14 mouse cellular contexts compared by ENCODE assay signal in the genomic region with DNA sequence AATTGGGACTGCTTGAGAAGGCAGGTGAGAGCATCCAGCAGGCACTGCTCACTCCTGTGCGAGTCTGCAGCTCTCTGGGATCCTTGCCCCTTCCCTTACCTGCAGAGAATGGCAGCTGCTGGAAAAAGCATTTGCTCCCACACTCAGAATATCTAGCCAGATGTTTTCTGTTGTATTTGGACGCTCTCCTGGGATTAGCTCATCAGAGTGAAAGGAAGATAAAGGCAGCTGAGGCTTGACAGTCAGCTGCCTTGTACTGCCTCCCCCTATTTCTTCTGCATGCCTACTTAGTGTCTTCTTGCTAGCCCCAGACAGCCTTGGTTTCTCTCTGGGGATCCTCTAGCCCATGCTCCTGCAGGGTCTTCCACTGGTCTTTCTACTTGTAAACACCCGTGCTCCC. TPM values are rescaled to one million over a fixed set of nuclear protein-coding genes. Genes with fewer than 3 reads are reported as not detected.
DNase-seq lines count a peak whose midpoint lies in the region; ATAC-seq and TF ChIP-seq lines count a peak whose summit lies in the region.
"Had no signal": no experiment of that assay in that cellular context is flagged by ENCODE, and none has a peak within 500 bp of the region (broad histone marks: within the 10 kb centered on the region; RNA-seq: fewer than 3 reads in every experiment).

No protein-coding gene starts in this region.

- peaks cover 28% of the 10 kb centered on the region for H3K4me1 ChIP-seq in midbrain, embryonic 14.5 days (ENCODE audit: control insufficient read depth, insufficient read depth, low read length)
- peaks cover 3% of the 10 kb centered on the region; the same call in 1 of the 2 replicates for H3K4me1 ChIP-seq in midbrain, postnatal 0 days (ENCODE audit: insufficient read depth, low read length)

- no peak overlapping the region for H3K4me2 ChIP-seq in midbrain, embryonic 14.5 days (ENCODE audit: low read length)
- no peak overlapping the region for H3K4me2 ChIP-seq in midbrain, postnatal 0 days (ENCODE audit: low read depth, low read length, poor library complexity, severe bottlenecking)

- H3K27me3 ChIP-seq in midbrain, embryonic 14.5 days (ENCODE audit: control insufficient read depth, insufficient read depth, low read length): no peaks in the 10 kb centered on the region
- no peaks in the 10 kb centered on the region for H3K27me3 ChIP-seq in midbrain, postnatal 0 days (ENCODE audit: insufficient read depth, low read length)
- H3K27me3 ChIP-seq: CH12.LX had no signal

- 58% methylated on average over 3 of the region's 3 CpGs for WGBS in midbrain, embryonic 14.5 days
- 51% methylated on average over 3 of the region's 3 CpGs for WGBS in midbrain, postnatal 0 days

- H3K27ac ChIP-seq in midbrain, embryonic 14.5 days (replicated peaks; ENCODE audit: low read depth, low read length): no peak overlapping the region
- no peak overlapping the region for H3K27ac ChIP-seq in midbrain, postnatal 0 days (ENCODE audit: low read depth, low read length)
- no peak overlapping the region for H3K27ac ChIP-seq in left cerebral cortex, adult 2 months
- H3K27ac ChIP-seq: kidney, postnatal 0 days; macrophage had no signal

- no peak for ATAC-seq in midbrain, embryonic 14.5 days (ENCODE audit: low FRiP score, low TSS enrichment)
- no peak for ATAC-seq in midbrain, postnatal 0 days (ENCODE audit: low FRiP score)

- no peak overlapping the region for H3K9ac ChIP-seq in midbrain, embryonic 14.5 days (replicated peaks; ENCODE audit: low read length)
- H3K9ac ChIP-seq in midbrain, postnatal 0 days (replicated peaks; ENCODE audit: low read length, poor library complexity, severe bottlenecking): no peak overlapping the region

- no peaks in the 10 kb centered on the region for H3K9me3 ChIP-seq in midbrain, embryonic 14.5 days (ENCODE audit: control insufficient read depth, low read length)
- H3K9me3 ChIP-seq in midbrain, postnatal 0 days (ENCODE audit: low read length): no peaks in the 10 kb centered on the region

- DNase-seq in midbrain, embryonic 14.5 days: peak; percentile 56
- DNase-seq in midbrain, postnatal 0 days (ENCODE audit: low spot score): no peak
- DNase-seq in heart, adult 8-10 months (ENCODE audit: low spot score): peak; percentile 67
- DNase-seq in heart, postnatal 10 days: peak; percentile 53 to 59
- peak; percentile 28 for DNase-seq in retina, embryonic 14.5 days (ENCODE audit: low spot score)
- no peak for DNase-seq in left cerebral cortex, adult 2 months (ENCODE audit: extremely low spot score in 1 of 2, low spot score in 2 of 2)
- DNase-seq in urinary bladder, postnatal 36 days (ENCODE audit: low spot score in 2 of 2): no peak
- DNase-seq: thymus, adult 18-20 months had no signal

- intact Hi-C loops in heart, postnatal 10 days (cut with DNase I): no loop called here
- intact Hi-C loops in left cerebral cortex, adult 2 months (cut with DNase I): no loop called here

- TF ChIP-seq CTCF in midbrain, postnatal 0 days (IDR thresholded peaks at IDR 0.05): no peak
- no peak for TF ChIP-seq CTCF in left cerebral cortex, adult 2 months (IDR thresholded peaks at IDR 0.05)

- no peak overlapping the region for H3K4me3 ChIP-seq in midbrain, embryonic 14.5 days (replicated peaks; ENCODE audit: low read depth, low read length)
- no peak overlapping the region for H3K4me3 ChIP-seq in midbrain, postnatal 0 days (ENCODE audit: low read depth, low read length)
- H3K4me3 ChIP-seq in left cerebral cortex, adult 2 months: no peak overlapping the region

- no peaks in the 10 kb centered on the region for H3K36me3 ChIP-seq in midbrain, embryonic 14.5 days (ENCODE audit: control insufficient read depth, insufficient read depth, low read length)
- no peaks in the 10 kb centered on the region for H3K36me3 ChIP-seq in midbrain, postnatal 0 days (ENCODE audit: insufficient read depth, low read length)

RNA-seq across cellular contexts. Expression of gene Neurod6, which starts 31.1 kb away (rescaled TPM):
- polyA plus RNA-seq in midbrain, embryonic 14.5 days (2014; fragmentation: Nextera tagmentation; extraction: Ambion mirVana): 18.7 and 21.9 TPM in 2 replicates
- total RNA-seq in midbrain, postnatal 0 days (2014; rRNA removed): 5.8 and 10.0 TPM in 2 replicates
- polyA plus RNA-seq in midbrain, postnatal 0 days (2015; fragmentation: Nextera tagmentation; extraction: Ambion mirVana): 10.1 and 10.3 TPM in 2 replicates
- not detected for total RNA-seq in heart, adult 8-10 months (2022)
- not detected for total RNA-seq in heart, postnatal 10 days (2021)
- 10 to 100 TPM; 46.5 to 62.8 TPM for total RNA-seq in left cerebral cortex, adult 2 months (2021)
- total RNA-seq: CH12.LX; gastrocnemius, adult 8-10 months had no signal
- polyA plus RNA-seq: intestine, embryonic 14.5 days; kidney, postnatal 0 days; liver, embryonic 16.5 days; macrophage had no signal

Comparison
In these comparisons a context has a peak if more than half of its experiments do, and no peak if none do; other contexts are left out.
1. DNase-seq: peak in midbrain, embryonic 14.5 days (single experiment), heart, adult 8-10 months (single experiment), heart, postnatal 10 days (2 of 2) and retina, embryonic 14.5 days (single experiment); none in midbrain, postnatal 0 days (single experiment), left cerebral cortex, adult 2 months (0 of 2) and urinary bladder, postnatal 36 days (0 of 2).